Comparison of ENCODE assay signal across 12 mouse cellular contexts in the genomic region with DNA sequence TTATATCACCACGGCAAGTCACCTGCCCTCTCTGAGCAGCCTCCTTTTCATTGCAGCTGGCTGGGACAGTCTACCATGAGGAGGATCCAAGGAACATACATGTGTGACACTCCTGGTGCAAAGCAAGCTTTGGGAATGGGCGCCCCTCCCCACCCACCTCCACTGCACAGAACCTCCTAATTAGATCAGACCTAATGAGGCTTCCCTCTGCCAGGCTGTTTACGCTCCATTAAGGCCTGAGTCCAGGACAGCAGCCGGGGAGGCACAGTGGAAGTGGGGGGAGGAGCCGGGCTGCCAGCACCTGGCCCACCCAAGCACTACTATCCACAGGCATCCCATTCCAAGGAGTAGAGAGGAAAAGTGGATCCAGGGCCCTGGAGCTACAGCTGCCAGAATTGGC.
A peak's percentile ranks its signal among the peaks of the same experiment; 100 is the strongest.
DNase-seq lines count a peak whose midpoint lies in the region; ATAC-seq and TF ChIP-seq lines count a peak whose summit lies in the region.
"Had no signal": no experiment of that assay in that cellular context is flagged by ENCODE, and none has a peak within 500 bp of the region (broad histone marks: within the 10 kb centered on the region; RNA-seq: fewer than 3 reads in every experiment).

No protein-coding gene starts in this region.

- TF ChIP-seq CTCF in stomach, postnatal 0 days (IDR thresholded peaks at IDR 0.05; ENCODE audit: low read depth) = no peak

- H3K9ac ChIP-seq in forebrain, embryonic 11.5 days (ENCODE audit: low read length) = no peak overlapping the region
- H3K9ac ChIP-seq in limb, embryonic 11.5 days (ENCODE audit: low read length) = no peak overlapping the region
- H3K9ac ChIP-seq in limb, embryonic 12.5 days (replicated peaks) = 0 out of 2 replicates have a peak overlapping the region, but pooled peaks have one; percentile 12
- no peak overlapping the region for H3K9ac ChIP-seq in stomach, postnatal 0 days (ENCODE audit: low read length)
- H3K9ac ChIP-seq: embryonic facial prominence, embryonic 12.5 days; lung, embryonic 15.5 days had no signal

- no peak overlapping the region for H3K4me2 ChIP-seq in forebrain, embryonic 11.5 days (ENCODE audit: low read depth, low read length, severe bottlenecking)
- no peak overlapping the region for H3K4me2 ChIP-seq in limb, embryonic 11.5 days (ENCODE audit: low read depth, severe bottlenecking)
- no peak overlapping the region for H3K4me2 ChIP-seq in limb, embryonic 12.5 days
- no peak overlapping the region for H3K4me2 ChIP-seq in stomach, postnatal 0 days (replicated peaks; ENCODE audit: low read depth)
- H3K4me2 ChIP-seq: embryonic facial prominence, embryonic 12.5 days; lung, embryonic 15.5 days had no signal

- 0 out of 2 replicates have a peak, but pooled peaks cover 3% of the 10 kb centered on the region for H3K4me1 ChIP-seq in forebrain, embryonic 11.5 days (replicated peaks; ENCODE audit: control insufficient read depth, insufficient read depth, low read length)
- peaks cover 29% of the 10 kb centered on the region for H3K4me1 ChIP-seq in forebrain, embryonic 10.5 days
- peaks cover 18% of the 10 kb centered on the region for H3K4me1 ChIP-seq in limb, embryonic 11.5 days (ENCODE audit: control insufficient read depth, insufficient read depth, low read length)
- peaks cover 41% of the 10 kb centered on the region for H3K4me1 ChIP-seq in limb, embryonic 10.5 days
- peaks cover 25% of the 10 kb centered on the region for H3K4me1 ChIP-seq in limb, embryonic 12.5 days (replicated peaks)
- no peaks in the 10 kb centered on the region for H3K4me1 ChIP-seq in stomach, postnatal 0 days (replicated peaks; ENCODE audit: control insufficient read depth, insufficient read depth)
- H3K4me1 ChIP-seq: embryonic facial prominence, embryonic 12.5 days; lung, embryonic 15.5 days had no signal

- H3K27me3 ChIP-seq in forebrain, embryonic 11.5 days (ENCODE audit: control insufficient read depth, insufficient read depth, low read length) = peaks cover 6% of the 10 kb centered on the region; the same call in 1 of the 2 replicates
- H3K27me3 ChIP-seq in forebrain, embryonic 10.5 days (ENCODE audit: poor library complexity, severe bottlenecking) = peaks cover 100% of the 10 kb centered on the region
- H3K27me3 ChIP-seq in limb, embryonic 11.5 days (ENCODE audit: control insufficient read depth, insufficient read depth, low read length) = 0 out of 2 replicates have a peak, but pooled peaks cover 5% of the 10 kb centered on the region
- peaks cover 85% of the 10 kb centered on the region for H3K27me3 ChIP-seq in limb, embryonic 10.5 days (ENCODE audit: low read depth, poor library complexity, severe bottlenecking)
- H3K27me3 ChIP-seq in limb, embryonic 12.5 days = peaks cover 87% of the 10 kb centered on the region
- H3K27me3 ChIP-seq in stomach, postnatal 0 days (ENCODE audit: control insufficient read depth, insufficient read depth, low read length) = no peaks in the 10 kb centered on the region

- ATAC-seq in forebrain, embryonic 11.5 days (replicated peaks; ENCODE audit: low FRiP score) = peak; percentile 70
- no peak for ATAC-seq in limb, embryonic 11.5 days (ENCODE audit: insufficient number of reproducible peaks, low FRiP score, low TSS enrichment, low read depth)
- ATAC-seq in limb, embryonic 12.5 days (ENCODE audit: insufficient number of reproducible peaks, insufficient read depth, low FRiP score, low TSS enrichment, low read depth) = no peak
- no peak for ATAC-seq in monocyte, adult 5-6 weeks (replicated peaks; ENCODE audit: insufficient number of reproducible peaks, low FRiP score, low TSS enrichment, poor library complexity, severe bottlenecking)
- ATAC-seq in stomach, postnatal 0 days (ENCODE audit: low FRiP score, low TSS enrichment) = no peak

- no peak for TF ChIP-seq EP300 in stomach, postnatal 0 days (optimal IDR thresholded peaks at IDR 0.05)

- H3K36me3 ChIP-seq in forebrain, embryonic 11.5 days (ENCODE audit: control insufficient read depth, insufficient read depth, low read length) = no peaks in the 10 kb centered on the region
- no peaks in the 10 kb centered on the region for H3K36me3 ChIP-seq in forebrain, embryonic 10.5 days (replicated peaks)
- H3K36me3 ChIP-seq in limb, embryonic 11.5 days (ENCODE audit: control insufficient read depth, insufficient read depth, low read length) = no peaks in the 10 kb centered on the region
- no peaks in the 10 kb centered on the region for H3K36me3 ChIP-seq in limb, embryonic 10.5 days
- no peaks in the 10 kb centered on the region for H3K36me3 ChIP-seq in limb, embryonic 12.5 days
- no peaks in the 10 kb centered on the region for H3K36me3 ChIP-seq in stomach, postnatal 0 days (ENCODE audit: control insufficient read depth, insufficient read depth, low read length)
- H3K36me3 ChIP-seq: embryonic facial prominence, embryonic 12.5 days; lung, embryonic 15.5 days had no signal

- DNase-seq in forebrain, embryonic 11.5 days (ENCODE audit: low spot score) = peak; percentile 68
- DNase-seq in forebrain, embryonic 10.5 days (ENCODE audit: extremely low spot score, low spot score) = no peak
- peak; percentile 36 for DNase-seq in limb, embryonic 11.5 days (ENCODE audit: low spot score)
- DNase-seq in limb, embryonic 10.5 days (ENCODE audit: low spot score) = no peak
- no peak for DNase-seq in thymus, postnatal 14 days
- no peak for DNase-seq in stomach, postnatal 0 days (ENCODE audit: low spot score)
- DNase-seq: cerebellum, adult 9-11 months; liver had no signal

- H3K9me3 ChIP-seq in forebrain, embryonic 11.5 days (ENCODE audit: control insufficient read depth, low read length) = no peaks in the 10 kb centered on the region
- H3K9me3 ChIP-seq in forebrain, embryonic 10.5 days = no peaks in the 10 kb centered on the region
- no peaks in the 10 kb centered on the region for H3K9me3 ChIP-seq in limb, embryonic 11.5 days (ENCODE audit: control insufficient read depth, low read length)
- H3K9me3 ChIP-seq in limb, embryonic 10.5 days (replicated peaks) = no peaks in the 10 kb centered on the region
- no peaks in the 10 kb centered on the region for H3K9me3 ChIP-seq in limb, embryonic 12.5 days
- no peaks in the 10 kb centered on the region for H3K9me3 ChIP-seq in stomach, postnatal 0 days (ENCODE audit: control insufficient read depth, low read length)
- H3K9me3 ChIP-seq: embryonic facial prominence, embryonic 12.5 days; lung, embryonic 15.5 days had no signal

- H3K4me3 ChIP-seq in forebrain, embryonic 11.5 days (ENCODE audit: low read depth, low read length) = no peak overlapping the region
- H3K4me3 ChIP-seq in forebrain, embryonic 10.5 days = no peak overlapping the region
- H3K4me3 ChIP-seq in limb, embryonic 11.5 days (ENCODE audit: low read depth, low read length) = no peak overlapping the region
- no peak overlapping the region for H3K4me3 ChIP-seq in limb, embryonic 10.5 days
- no peak overlapping the region for H3K4me3 ChIP-seq in limb, embryonic 12.5 days (replicated peaks)
- no peak overlapping the region for H3K4me3 ChIP-seq in stomach, postnatal 0 days (ENCODE audit: low read depth, low read length)
- H3K4me3 ChIP-seq: embryonic facial prominence, embryonic 12.5 days; lung, embryonic 15.5 days had no signal

- H3K27ac ChIP-seq in forebrain, embryonic 11.5 days (ENCODE audit: low read depth, low read length) = no peak overlapping the region
- H3K27ac ChIP-seq in forebrain, embryonic 10.5 days = no peak overlapping the region
- no peak overlapping the region for H3K27ac ChIP-seq in limb, embryonic 11.5 days (replicated peaks; ENCODE audit: low read depth, low read length)
- H3K27ac ChIP-seq in limb, embryonic 10.5 days = no peak overlapping the region
- no peak overlapping the region for H3K27ac ChIP-seq in limb, embryonic 12.5 days
- no peak overlapping the region for H3K27ac ChIP-seq in stomach, postnatal 0 days (replicated peaks)
- H3K27ac ChIP-seq: embryonic facial prominence, embryonic 12.5 days; lung, embryonic 15.5 days had no signal

- WGBS in forebrain, embryonic 11.5 days = 27% methylated on average over 5 of the region's 5 CpGs
- 44% methylated on average over 5 of the region's 5 CpGs for WGBS in forebrain, embryonic 10.5 days
- 21% methylated on average over 5 of the region's 5 CpGs for WGBS in limb, embryonic 11.5 days
- 45% methylated on average over 5 of the region's 5 CpGs for WGBS in limb, embryonic 10.5 days
- WGBS in limb, embryonic 12.5 days = 31% methylated on average over 5 of the region's 5 CpGs
- 58% methylated on average over 5 of the region's 5 CpGs for WGBS in stomach, postnatal 0 days

Comparison
In these comparisons a context has a peak if more than half of its experiments do, and no peak if none do; other contexts are left out.
1. DNase-seq: peak in forebrain, embryonic 11.5 days (single experiment) and limb, embryonic 11.5 days (single experiment); none in forebrain, embryonic 10.5 days (single experiment), limb, embryonic 10.5 days (single experiment), thymus, postnatal 14 days (single experiment) and stomach, postnatal 0 days (single experiment).